In genomic region chr10:30419391-30420043, GRCm38 (mm10) we compare ENCODE assay signal across 9 mouse cellular contexts.
DNase-seq lines count a peak whose midpoint lies in the region; ATAC-seq and TF ChIP-seq lines count a peak whose summit lies in the region.
"Had no signal": no experiment of that assay in that cellular context is flagged by ENCODE, and none has a peak within 500 bp of the region (broad histone marks: within the 10 kb centered on the region; RNA-seq: fewer than 3 reads in every experiment).

No protein-coding gene starts in this region.

- TF ChIP-seq POLR2A in liver, adult 2 months (IDR thresholded peaks at IDR 0.05; ENCODE audit: extremely low read depth, insufficient read depth, low read length), result no peak

- no peaks in the 10 kb centered on the region for H3K79me2 ChIP-seq in liver, adult 2 months (ENCODE audit: control insufficient read depth, insufficient read depth, low read length)

- WGBS in liver, adult 2 months, result 23% methylated on average over 6 of the region's 6 CpGs
- WGBS in liver, embryonic 12.5 days (ENCODE audit: insufficient replicate concordance), result 35% methylated on average over 6 of the region's 6 CpGs
- WGBS in forebrain, postnatal 0 days, result 34% methylated on average over 6 of the region's 6 CpGs
- 38% methylated on average over 6 of the region's 6 CpGs for WGBS in midbrain, embryonic 15.5 days

- no peak overlapping the region for H3K4me3 ChIP-seq in liver, adult 2 months (ENCODE audit: insufficient read depth, low read depth, low read length)
- H3K4me3 ChIP-seq in liver, embryonic 12.5 days, result no peak overlapping the region
- H3K4me3 ChIP-seq in forebrain, postnatal 0 days (ENCODE audit: low read depth, low read length), result no peak overlapping the region
- H3K4me3 ChIP-seq in midbrain, embryonic 15.5 days, result no peak overlapping the region
- H3K4me3 ChIP-seq: neural tube, embryonic 13.5 days had no signal

- H3K4me1 ChIP-seq in liver, adult 2 months (ENCODE audit: control insufficient read depth, insufficient read depth, low read length), result no peaks in the 10 kb centered on the region
- no peaks in the 10 kb centered on the region for H3K4me1 ChIP-seq in liver, embryonic 12.5 days
- H3K4me1 ChIP-seq in forebrain, postnatal 0 days (ENCODE audit: insufficient read depth), result no peaks in the 10 kb centered on the region
- no peaks in the 10 kb centered on the region for H3K4me1 ChIP-seq in midbrain, embryonic 15.5 days
- H3K4me1 ChIP-seq: neural tube, embryonic 13.5 days had no signal

- H3K36me3 ChIP-seq in liver, adult 2 months (ENCODE audit: control insufficient read depth, insufficient read depth, low read length), result no peaks in the 10 kb centered on the region
- H3K36me3 ChIP-seq in liver, embryonic 12.5 days, result no peaks in the 10 kb centered on the region
- H3K36me3 ChIP-seq in forebrain, postnatal 0 days (ENCODE audit: insufficient read depth), result no peaks in the 10 kb centered on the region
- no peaks in the 10 kb centered on the region for H3K36me3 ChIP-seq in midbrain, embryonic 15.5 days (replicated peaks)
- H3K36me3 ChIP-seq: neural tube, embryonic 13.5 days had no signal

- DNase-seq in adrenal gland, adult 2 months, result peak; percentile 7
- no peak for DNase-seq in adrenal gland, adult 8-10 months
- DNase-seq in liver, adult 2 months (ENCODE audit: extremely low read depth, low read depth, low spot score), result peak; percentile 56
- DNase-seq in forebrain, postnatal 0 days, result peak; percentile 77
- no peak for DNase-seq in neural tube, embryonic 10.5 days (ENCODE audit: extremely low spot score, low spot score)
- no peak for DNase-seq in urinary bladder, postnatal 4 days (ENCODE audit: low spot score in 2 of 2)

- TF ChIP-seq CTCF in liver, adult 2 months (IDR thresholded peaks at IDR 0.05; ENCODE audit: low read depth, low read length), result peak; percentile 43
- TF ChIP-seq CTCF in forebrain, postnatal 0 days (IDR thresholded peaks at IDR 0.05; ENCODE audit: low read depth), result peak; percentile 51

- H3K27me3 ChIP-seq in liver, adult 2 months (ENCODE audit: control insufficient read depth, insufficient read depth, low read length), result no peaks in the 10 kb centered on the region
- H3K27me3 ChIP-seq in liver, embryonic 12.5 days (replicated peaks), result no peaks in the 10 kb centered on the region
- no peaks in the 10 kb centered on the region for H3K27me3 ChIP-seq in forebrain, postnatal 0 days (ENCODE audit: insufficient read depth, low read length)
- no peaks in the 10 kb centered on the region for H3K27me3 ChIP-seq in midbrain, embryonic 15.5 days (replicated peaks)

- no peaks in the 10 kb centered on the region for H3K9me3 ChIP-seq in liver, embryonic 12.5 days (replicated peaks)
- H3K9me3 ChIP-seq in forebrain, postnatal 0 days (ENCODE audit: low read length), result no peaks in the 10 kb centered on the region
- H3K9me3 ChIP-seq in midbrain, embryonic 15.5 days, result no peaks in the 10 kb centered on the region
- H3K9me3 ChIP-seq: neural tube, embryonic 13.5 days had no signal

- H3K4me2 ChIP-seq in liver, embryonic 12.5 days, result no peak overlapping the region
- no peak overlapping the region for H3K4me2 ChIP-seq in forebrain, postnatal 0 days (ENCODE audit: low read depth)
- H3K4me2 ChIP-seq in midbrain, embryonic 15.5 days, result no peak overlapping the region
- H3K4me2 ChIP-seq: neural tube, embryonic 13.5 days had no signal

- no peak overlapping the region for H3K9ac ChIP-seq in liver, adult 2 months (ENCODE audit: low read depth, low read length)
- no peak overlapping the region for H3K9ac ChIP-seq in liver, embryonic 12.5 days
- H3K9ac ChIP-seq in forebrain, postnatal 0 days, result no peak overlapping the region
- no peak overlapping the region for H3K9ac ChIP-seq in midbrain, embryonic 15.5 days
- H3K9ac ChIP-seq: neural tube, embryonic 13.5 days had no signal

- no peak for ATAC-seq in liver, embryonic 12.5 days
- ATAC-seq in forebrain, postnatal 0 days, result peak; percentile 61; the same call in 1 of the 2 replicates
- peak; percentile 66 for ATAC-seq in midbrain, embryonic 15.5 days (replicated peaks)

- no peak overlapping the region for H3K27ac ChIP-seq in liver, adult 2 months (replicated peaks; ENCODE audit: insufficient read depth, low read depth, low read length)
- no peak overlapping the region for H3K27ac ChIP-seq in liver, embryonic 12.5 days
- no peak overlapping the region for H3K27ac ChIP-seq in forebrain, postnatal 0 days (ENCODE audit: low read depth, low read length)
- no peak overlapping the region for H3K27ac ChIP-seq in midbrain, embryonic 15.5 days
- H3K27ac ChIP-seq: neural tube, embryonic 13.5 days had no signal

Comparison
In these comparisons a context has a peak if more than half of its experiments do, and no peak if none do; other contexts are left out.
1. DNase-seq: peak in adrenal gland, adult 2 months (single experiment), liver, adult 2 months (single experiment) and forebrain, postnatal 0 days (single experiment); none in adrenal gland, adult 8-10 months (single experiment), neural tube, embryonic 10.5 days (single experiment) and urinary bladder, postnatal 4 days (0 of 2).